Mouse (Mus musculus) intestine, embryonic 15.5 days (tissue): Measurements from ENCODE around the gene Spint4. TPM values are rescaled to one million over a fixed set of nuclear protein-coding genes. Genes with fewer than 3 reads are reported as not detected.
"Not testable (repeated sequence)": the region's sequence is repeated elsewhere in the genome, so short reads cannot be mapped to it uniquely, and the experiment has no call there.

Source experiments
- ATAC-seq: fragments of 200-750 bp; cut with Nextera tagmentation; 2 replicates; pipeline ENCODE4 v1.8.0; 2017; ENCODE audit warnings: moderate TSS enrichment, moderate library complexity
- H3K27ac ChIP-seq: fragments of 300-500 bp; sonication (generic); 2 replicates; pipeline ENCODE4 v1.5.1; 2015; ENCODE audit warnings: mild to moderate bottlenecking, inconsistent platforms
- H3K27me3 ChIP-seq: fragments of 300-500 bp; sonication (generic); replicated peaks from 2 replicates; pipeline ENCODE4 v1.6.1; 2015; ENCODE audit warnings: inconsistent platforms
- H3K36me3 ChIP-seq: fragments of 300-500 bp; sonication (generic); 2 replicates; pipeline ENCODE4 v1.6.1; 2015; ENCODE audit warnings: inconsistent platforms
- H3K4me1 ChIP-seq: fragments of 300-500 bp; sonication (generic); replicated peaks from 2 replicates; pipeline ENCODE4 v1.6.1; 2015; ENCODE audit warnings: inconsistent platforms
- H3K4me2 ChIP-seq: fragments of 300-500 bp; sonication (generic); replicated peaks from 2 replicates; pipeline ENCODE4 v1.6.1; 2015; ENCODE audit warnings: mild to moderate bottlenecking, inconsistent platforms
- H3K4me3 ChIP-seq: fragments of 300-500 bp; sonication (generic); replicated peaks from 2 replicates; pipeline ENCODE4 v1.5.1; 2015; ENCODE audit warnings: inconsistent platforms
- H3K9ac ChIP-seq: fragments of 300-500 bp; sonication (generic); 2 replicates; pipeline ENCODE4 v1.6.1; 2015; ENCODE audit warnings: inconsistent platforms
- H3K9me3 ChIP-seq: fragments of 300-500 bp; sonication (generic); 2 replicates; pipeline ENCODE4 v1.6.1; 2016; ENCODE audit warnings: inconsistent platforms
- WGBS: fragments of 180-500 bp; shearing (Covaris S2); methylation state at CpG from one replicate; pipeline ENCODE4 v1.1.7; 2015; 5-methylcytosine and 5-hydroxymethylcytosine counted together
- polyA plus RNA-seq: library from polyadenylated mRNA; unstranded; fragments of >200 nt; fragmentation: Nextera tagmentation; extraction: Ambion mirVana; gene quantifications from 2 replicates; pipeline ENCODE4 v1.2.1, GENCODE M21; 2015

Gene Spint4
- polyA plus RNA-seq, 1 experiment from 2014 or later: not detected

DNA sequence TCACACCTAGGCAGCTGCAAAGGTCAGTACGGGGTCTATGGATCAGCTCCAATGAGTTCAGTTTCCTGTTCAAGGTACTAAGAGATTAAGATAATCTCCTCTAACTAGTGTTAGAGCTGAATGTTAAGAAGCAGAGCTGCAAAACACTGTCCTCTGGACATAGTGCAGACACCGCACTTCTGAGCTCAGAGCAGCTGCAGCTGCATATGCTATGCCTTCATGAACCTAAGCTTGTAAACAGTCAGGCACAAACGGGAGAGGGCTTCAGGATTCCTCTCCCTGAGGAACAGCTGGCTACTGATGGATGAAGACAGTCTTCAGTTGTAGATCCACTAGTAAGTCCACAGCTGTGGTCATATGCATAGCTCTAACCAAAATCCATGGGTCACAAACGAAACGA is 2.7 kb downstream of the Spint4 start:
- 49% methylated on average over 5 of the region's 5 CpGs for WGBS
- H3K4me3 ChIP-seq: no peak overlapping the region
- no peaks in the 10 kb centered on the region for H3K27me3 ChIP-seq
- no peak overlapping the region for H3K4me2 ChIP-seq
- no peaks in the 10 kb centered on the region for H3K4me1 ChIP-seq
- peak overlapping the region; percentile 44; the same call in 1 of the 2 replicates for H3K27ac ChIP-seq
- no peaks in the 10 kb centered on the region for H3K9me3 ChIP-seq
- no peak overlapping the region for H3K9ac ChIP-seq
- H3K36me3 ChIP-seq: no peaks in the 10 kb centered on the region
- peak; percentile 58 for ATAC-seq

DNA sequence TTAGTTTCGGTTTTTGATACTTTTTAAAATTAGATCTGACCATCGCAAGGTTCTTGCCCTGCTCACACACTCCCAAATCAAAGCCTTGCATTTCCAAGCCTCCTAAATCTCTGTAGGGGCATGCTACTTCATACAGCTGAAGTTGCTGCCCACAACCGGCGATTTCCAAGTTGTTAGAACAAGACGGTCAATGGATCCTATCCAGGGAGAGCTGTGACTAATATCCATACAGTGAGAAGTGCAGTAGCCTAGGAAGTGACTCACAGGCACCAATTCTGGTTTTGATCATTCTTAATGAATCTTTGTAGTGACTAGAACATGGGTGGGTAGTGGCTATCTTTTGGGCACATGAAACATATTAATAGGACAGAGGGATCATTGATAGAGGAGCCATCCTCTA is 3.5 kb downstream of the Spint4 start:
- Histone ChIP-seq H3K4me3 (no peak overlapping the region), H3K9me3 (no peaks in the 10 kb centered on the region), H3K27ac (no peak overlapping the region), H3K4me2 (no peak overlapping the region), H3K27me3 (no peaks in the 10 kb centered on the region), H3K36me3 (no peaks in the 10 kb centered on the region), H3K4me1 (no peaks in the 10 kb centered on the region), H3K9ac (no peak overlapping the region)
- no peak for ATAC-seq
- 86% methylated on average over 5 of the region's 5 CpGs for WGBS

DNA sequence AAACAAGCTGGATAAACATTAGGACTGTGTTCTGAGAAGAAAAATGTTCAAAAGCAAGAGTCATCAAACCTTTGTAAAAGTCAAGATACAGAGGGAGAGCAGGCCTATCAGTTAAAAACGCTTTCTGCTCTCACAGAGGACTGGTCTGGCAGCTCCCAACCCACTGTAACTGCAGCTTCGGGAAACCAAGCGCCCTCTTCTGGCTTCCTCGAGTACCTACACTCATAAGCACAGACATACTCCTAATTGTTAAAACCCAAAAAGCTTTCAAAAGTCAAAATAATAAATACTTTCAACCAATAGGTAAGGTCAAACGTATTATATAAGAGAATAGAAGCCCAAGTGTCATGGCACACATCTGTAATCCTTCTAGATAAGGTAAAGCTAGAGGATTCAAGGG is 5.9 kb downstream of the Spint4 start:
- no peak overlapping the region for H3K4me3 ChIP-seq
- ATAC-seq: no peak
- no peaks in the 10 kb centered on the region for H3K36me3 ChIP-seq
- no peaks in the 10 kb centered on the region for H3K4me1 ChIP-seq
- 86% methylated on average over 5 of the region's 5 CpGs for WGBS
- no peaks in the 10 kb centered on the region for H3K27me3 ChIP-seq
- H3K9me3 ChIP-seq: no peaks in the 10 kb centered on the region
- H3K4me2 ChIP-seq: no peak overlapping the region
- no peak overlapping the region for H3K27ac ChIP-seq
- no peak overlapping the region for H3K9ac ChIP-seq

- H3K36me3 ChIP-seq: no peaks in the 10 kb centered on the region
- no peaks in the 10 kb centered on the region for H3K9me3 ChIP-seq
- no peaks in the 10 kb centered on the region for H3K4me1 ChIP-seq
- 79% methylated on average over 6 of the region's 6 CpGs for WGBS
- no peak overlapping the region for H3K9ac ChIP-seq
- ATAC-seq: peak; percentile 94
- no peaks in the 10 kb centered on the region for H3K27me3 ChIP-seq
- no peak overlapping the region for H3K4me3 ChIP-seq
- no peak overlapping the region for H3K4me2 ChIP-seq
- H3K27ac ChIP-seq: no peak overlapping the region
These were observed 7.0 kb downstream of the Spint4 start for GRCm38 (mm10) chr2:164705328-164705727.

DNA sequence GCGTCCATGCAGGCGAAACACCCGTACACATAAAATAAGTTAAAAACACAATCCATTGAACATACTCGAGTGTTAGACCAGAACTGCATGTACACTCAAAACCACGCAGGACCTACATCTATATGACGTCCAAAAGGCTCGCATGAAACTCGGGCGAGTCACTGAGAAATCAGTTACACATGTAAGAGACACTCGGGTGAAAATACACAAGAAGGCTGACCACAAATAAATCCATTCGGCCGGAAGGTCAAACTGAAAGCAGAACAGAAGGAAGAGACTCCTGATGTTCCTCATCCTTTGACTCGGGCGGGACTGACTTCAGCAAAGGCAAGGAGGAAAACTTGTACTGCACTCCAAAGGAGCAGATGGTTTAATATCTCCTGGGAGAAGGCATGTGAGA is 7.7 kb downstream of the Spint4 start:
- WGBS: 91% methylated on average over 14 of the region's 14 CpGs
- Histone ChIP-seq H3K4me2 (no peak overlapping the region), H3K4me3 (no peak overlapping the region), H3K27ac (no peak overlapping the region), H3K27me3 (no peaks in the 10 kb centered on the region), H3K9ac (no peak overlapping the region), H3K9me3 (no peaks in the 10 kb centered on the region), H3K36me3 (no peaks in the 10 kb centered on the region), H3K4me1 (no peaks in the 10 kb centered on the region)
- no peak for ATAC-seq

DNA sequence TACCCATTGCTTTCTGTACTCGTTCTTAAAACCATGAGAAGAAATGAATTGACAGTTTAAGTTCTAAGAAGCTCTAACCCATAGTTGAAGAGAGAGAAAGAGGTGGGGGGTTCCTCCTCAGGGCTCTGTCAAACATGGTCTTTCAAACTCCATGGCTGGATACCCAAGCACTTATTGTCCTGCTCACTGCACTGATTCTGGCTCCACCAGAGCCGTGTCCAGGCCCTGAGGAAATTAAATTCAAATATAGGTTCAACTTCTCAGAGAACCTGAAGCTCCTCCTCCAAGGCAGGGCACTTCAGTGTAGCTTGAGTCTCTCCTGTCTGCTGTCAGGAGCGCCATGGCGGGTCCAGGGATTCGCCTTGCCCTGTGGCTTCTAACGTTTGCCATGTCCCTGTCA is 16.7 kb downstream of the Spint4 start, which contains the start of gene Spint5:
TSS of gene Spint5 (plus strand) at position 301 of the 400 bp plus-strand sequence.
- no peak for ATAC-seq
- no peaks in the 10 kb centered on the region for H3K4me1 ChIP-seq
- H3K9ac ChIP-seq: no peak within 1 kb of the TSS
- H3K27me3 ChIP-seq: no peaks in the 10 kb centered on the region
- H3K9me3 ChIP-seq: no peaks in the 10 kb centered on the region
- 77% methylated on average over 6 of the region's 6 CpGs for WGBS
- H3K4me2 ChIP-seq: no peak within 1 kb of the TSS
- H3K36me3 ChIP-seq: no peaks in the 10 kb centered on the region
- no peak within 1 kb of the TSS for H3K27ac ChIP-seq
- H3K4me3 ChIP-seq: no peak within 1 kb of the TSS

DNA sequence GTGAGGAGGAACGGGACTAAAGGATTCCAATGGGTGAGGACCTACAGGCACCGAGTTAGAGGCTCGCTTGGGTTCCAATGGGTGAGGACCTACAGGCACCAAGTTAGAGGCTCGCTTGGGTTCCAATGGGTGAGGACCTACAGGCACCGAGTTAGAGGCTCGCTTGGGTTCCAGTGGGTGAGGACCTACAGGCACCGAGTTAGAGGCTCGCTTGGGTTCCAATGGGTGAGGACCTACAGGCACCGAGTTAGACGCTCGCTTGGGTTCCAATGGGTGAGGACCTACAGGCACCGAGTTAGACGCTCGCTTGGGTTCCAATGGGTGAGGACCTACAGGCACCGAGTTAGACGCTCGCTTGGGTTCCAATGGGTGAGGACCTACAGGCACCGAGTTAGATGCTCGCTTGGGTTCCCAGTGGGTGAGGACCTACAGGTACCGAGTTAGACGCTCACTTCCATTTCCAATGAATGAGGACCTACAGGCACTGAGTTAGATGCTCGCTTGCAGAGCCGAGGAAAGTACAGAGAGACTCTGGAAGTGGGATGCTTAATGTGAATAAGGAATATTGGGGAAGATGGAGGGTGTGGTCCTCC is 18.0 kb downstream of the Spint4 start:
- ATAC-seq, H3K36me3 ChIP-seq, H3K4me3 ChIP-seq, H3K4me2 ChIP-seq, H3K4me1 ChIP-seq, H3K9me3 ChIP-seq, H3K9ac ChIP-seq, H3K27me3 ChIP-seq, H3K27ac ChIP-seq: not testable (repeated sequence)
- WGBS: 94% methylated on average over 23 of the region's 23 CpGs

- H3K36me3 ChIP-seq: no peaks in the 10 kb centered on the region
- H3K4me1 ChIP-seq: no peaks in the 10 kb centered on the region
- H3K4me3 ChIP-seq: no peak overlapping the region
- no peaks in the 10 kb centered on the region for H3K9me3 ChIP-seq
- no peak overlapping the region for H3K9ac ChIP-seq
- no peak overlapping the region for H3K4me2 ChIP-seq
- no peak for ATAC-seq
- 64% methylated on average over 4 of the region's 4 CpGs for WGBS
- no peaks in the 10 kb centered on the region for H3K27me3 ChIP-seq
- no peak overlapping the region for H3K27ac ChIP-seq
These were observed 25.0 kb downstream of the Spint4 start for GRCm38 (mm10) chr2:164723276-164723675.

GRCm38 (mm10) chr2:164725895-164726619 is 27.8 kb downstream of the Spint4 start:
- peak; percentile 80 for ATAC-seq
- no peak overlapping the region for H3K9ac ChIP-seq
- no peak overlapping the region for H3K4me3 ChIP-seq
- H3K9me3 ChIP-seq: no peaks in the 10 kb centered on the region
- no peak overlapping the region for H3K27ac ChIP-seq
- H3K4me2 ChIP-seq: no peak overlapping the region
- H3K4me1 ChIP-seq: no peaks in the 10 kb centered on the region
- no peaks in the 10 kb centered on the region for H3K36me3 ChIP-seq
- no peaks in the 10 kb centered on the region for H3K27me3 ChIP-seq
- WGBS: 25% methylated on average over 6 of the region's 6 CpGs

GRCm38 (mm10) chr2:164731719-164732118 is 33.4 kb downstream of the Spint4 start:
- H3K4me1 ChIP-seq: peaks cover 13% of the 10 kb centered on the region
- H3K36me3 ChIP-seq: no peaks in the 10 kb centered on the region
- no peak overlapping the region for H3K27ac ChIP-seq
- no peaks in the 10 kb centered on the region for H3K27me3 ChIP-seq
- no peak overlapping the region for H3K4me3 ChIP-seq
- ATAC-seq: peak; percentile 90
- H3K9me3 ChIP-seq: no peaks in the 10 kb centered on the region
- no peak overlapping the region for H3K4me2 ChIP-seq
- H3K9ac ChIP-seq: no peak overlapping the region
- 34% methylated on average over 5 of the region's 5 CpGs for WGBS

DNA sequence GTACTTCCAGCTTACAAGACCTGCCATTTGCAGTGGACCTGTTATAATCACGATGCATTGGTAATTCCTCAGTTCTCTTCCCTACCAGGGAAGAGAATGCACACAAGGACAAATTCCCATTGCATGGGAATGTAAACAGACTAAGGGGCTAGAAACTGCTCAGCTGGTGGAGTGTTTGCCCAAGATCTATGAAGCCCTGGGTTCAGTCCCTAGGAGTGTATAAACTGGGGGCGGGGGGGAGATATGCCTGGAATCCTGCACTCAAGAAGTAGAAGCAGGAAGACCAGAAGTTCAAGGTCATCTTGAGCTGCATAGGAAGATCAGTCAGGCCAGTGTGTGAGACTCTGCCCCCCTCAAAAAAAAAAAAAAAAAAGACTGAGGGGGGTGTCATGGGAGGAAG is 35.0 kb downstream of the Spint4 start:
- no peak overlapping the region for H3K9ac ChIP-seq
- ATAC-seq: no peak
- H3K27ac ChIP-seq: no peak overlapping the region
- no peaks in the 10 kb centered on the region for H3K36me3 ChIP-seq
- H3K27me3 ChIP-seq: no peaks in the 10 kb centered on the region
- H3K4me3 ChIP-seq: no peak overlapping the region
- peaks cover 13% of the 10 kb centered on the region for H3K4me1 ChIP-seq
- no peaks in the 10 kb centered on the region for H3K9me3 ChIP-seq
- 40% methylated on average over 2 of the region's 2 CpGs for WGBS
- no peak overlapping the region for H3K4me2 ChIP-seq

GRCm38 (mm10) chr2:164734839-164735238 is 36.5 kb downstream of the Spint4 start:
- Histone ChIP-seq H3K4me1 (peaks cover 13% of the 10 kb centered on the region), H3K4me2 (no peak overlapping the region), H3K4me3 (no peak overlapping the region), H3K27me3 (no peaks in the 10 kb centered on the region), H3K36me3 (no peaks in the 10 kb centered on the region), H3K9ac (no peak overlapping the region), H3K27ac (no peak overlapping the region), H3K9me3 (no peaks in the 10 kb centered on the region)
- ATAC-seq: no peak
- WGBS: 59% methylated on average over 5 of the region's 5 CpGs

GRCm38 (mm10) chr2:164735446-164735845 is 37.1 kb downstream of the Spint4 start:
- no peak overlapping the region for H3K9ac ChIP-seq

More at GRCm38 (mm10) chr2:164735446-164735845, 37.1 kb downstream of the Spint4 start:
- peaks cover 13% of the 10 kb centered on the region for H3K4me1 ChIP-seq
- no peak overlapping the region for H3K4me3 ChIP-seq
- H3K27ac ChIP-seq: no peak overlapping the region
- no peak for ATAC-seq
- H3K9me3 ChIP-seq: no peaks in the 10 kb centered on the region
- no peaks in the 10 kb centered on the region for H3K36me3 ChIP-seq
- no peak overlapping the region for H3K4me2 ChIP-seq
- WGBS: 76% methylated on average over 5 of the region's 5 CpGs
- H3K27me3 ChIP-seq: no peaks in the 10 kb centered on the region
